Mouse (Mus musculus): Measurements from ENCODE around the gene St8sia4.
"Not testable (repeated sequence)": the region's sequence is repeated elsewhere in the genome, so short reads cannot be mapped to it uniquely, and the experiment has no call there.

The St8sia4 gene

GRCm38 (mm10) chr1:95598108-95598507 lies 69.3 kb downstream of the St8sia4 start:
- in situ Hi-C loops (cut with MboI, MseI), result no loop called here

- in situ Hi-C loops (cut with MboI, MseI), result no loop called here
Measured at GRCm38 (mm10) chr1:95596825-95597224, 70.5 kb downstream of the St8sia4 start.

DNA sequence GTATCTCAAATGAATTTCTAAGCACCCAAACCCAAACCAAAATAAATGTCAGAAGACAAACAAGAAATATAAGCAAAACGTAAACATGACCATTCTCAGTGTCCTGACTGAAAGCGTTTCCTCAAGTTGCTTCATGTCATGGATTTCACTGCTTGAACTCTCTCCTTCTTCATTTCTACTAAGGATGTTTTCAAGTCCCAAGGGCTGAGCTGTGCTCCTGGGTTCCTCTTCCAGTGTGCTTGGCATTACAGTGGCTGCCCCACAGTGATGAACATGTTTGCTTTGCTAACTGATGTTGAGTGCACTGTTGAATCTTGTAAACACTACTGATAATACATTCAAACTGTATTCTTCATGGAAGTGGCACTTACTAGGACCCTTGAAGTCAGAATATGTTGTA lies 76.3 kb downstream of the St8sia4 start:
- in situ Hi-C loops (cut with MboI, MseI), result no loop called here

- in situ Hi-C loops (cut with MboI, MseI), result no loop called here
Measured at GRCm38 (mm10) chr1:95590108-95590507, 77.3 kb downstream of the St8sia4 start.

GRCm38 (mm10) chr1:95589471-95589870 lies 77.9 kb downstream of the St8sia4 start:
- in situ Hi-C loops (cut with MboI, MseI), result no loop called here

- in situ Hi-C loops (cut with MboI, MseI), result loop anchor here in 1 of 2 experiments (5.0 kb wide), 1 partner anchor 64 kb away; no protein-coding TSS in a partner anchor
Measured at GRCm38 (mm10) chr1:95583310-95583709, 84.1 kb downstream of the St8sia4 start.

DNA sequence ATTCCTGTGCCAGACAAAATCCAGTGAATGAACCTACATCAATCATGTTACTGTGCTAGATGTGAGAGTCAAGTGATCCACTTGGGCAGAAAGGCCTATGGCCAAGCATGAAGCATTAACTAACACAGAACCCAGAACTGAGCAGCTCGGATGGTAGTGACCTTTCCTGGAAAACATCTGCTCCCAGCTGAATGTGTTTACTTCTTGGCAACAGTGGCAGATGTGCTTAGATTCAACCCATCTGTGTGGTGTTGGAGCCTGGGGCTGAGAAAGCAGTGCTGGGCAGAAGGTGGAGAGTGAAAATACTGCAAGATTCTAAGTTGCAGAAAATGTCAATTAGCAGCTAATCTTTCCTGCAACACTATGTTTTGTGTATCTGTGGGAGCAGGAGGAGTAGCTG lies 85.1 kb downstream of the St8sia4 start:
- in situ Hi-C loops (cut with MboI, MseI), result loop anchor here in 1 of 2 experiments (5.0 kb wide), 1 partner anchor 65 kb away; no protein-coding TSS in a partner anchor

- in situ Hi-C loops (cut with MboI, MseI), result no loop called here
Measured at GRCm38 (mm10) chr1:95572619-95573540, 94.5 kb downstream of the St8sia4 start.

DNA sequence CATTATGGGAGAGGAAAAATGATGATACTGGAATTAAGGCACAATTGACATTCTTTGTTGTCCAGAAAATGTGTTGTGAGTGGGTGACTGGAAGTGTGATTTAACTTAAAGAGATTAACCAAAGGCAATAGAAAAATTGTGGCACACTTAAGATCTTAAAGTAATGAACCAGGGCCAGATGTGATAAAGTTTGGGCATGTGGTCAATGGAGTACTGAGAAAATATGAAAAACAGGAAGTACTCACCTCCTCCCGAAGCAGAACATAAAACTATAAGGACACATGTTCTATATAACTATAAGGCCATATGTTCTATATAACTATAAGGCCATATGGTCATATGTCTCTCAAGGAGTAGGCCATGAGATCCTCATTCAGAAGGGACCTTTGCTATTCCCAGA lies 96.3 kb downstream of the St8sia4 start:
- in situ Hi-C loops (cut with MboI, MseI), result no loop called here

DNA sequence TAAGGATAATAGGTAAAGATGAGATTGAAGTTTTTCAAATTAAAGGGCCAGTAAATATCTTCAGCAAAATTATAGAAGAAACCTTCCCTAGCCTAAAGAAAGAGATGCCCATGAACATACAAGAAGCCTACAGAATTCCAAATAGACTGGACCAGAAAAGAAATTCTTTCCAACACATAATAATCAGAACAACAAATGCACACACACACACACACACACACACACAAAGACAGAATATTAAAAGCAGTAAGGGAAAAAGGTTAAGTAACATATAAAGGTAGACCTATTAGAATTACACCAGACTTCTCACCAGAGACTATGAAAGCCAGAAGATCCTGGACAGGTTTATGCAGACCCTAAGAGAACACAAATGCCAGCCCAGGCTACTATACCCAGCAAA lies 112.8 kb downstream of the St8sia4 start:
- in situ Hi-C loops (cut with MboI, MseI), result not testable (repeated sequence)

DNA sequence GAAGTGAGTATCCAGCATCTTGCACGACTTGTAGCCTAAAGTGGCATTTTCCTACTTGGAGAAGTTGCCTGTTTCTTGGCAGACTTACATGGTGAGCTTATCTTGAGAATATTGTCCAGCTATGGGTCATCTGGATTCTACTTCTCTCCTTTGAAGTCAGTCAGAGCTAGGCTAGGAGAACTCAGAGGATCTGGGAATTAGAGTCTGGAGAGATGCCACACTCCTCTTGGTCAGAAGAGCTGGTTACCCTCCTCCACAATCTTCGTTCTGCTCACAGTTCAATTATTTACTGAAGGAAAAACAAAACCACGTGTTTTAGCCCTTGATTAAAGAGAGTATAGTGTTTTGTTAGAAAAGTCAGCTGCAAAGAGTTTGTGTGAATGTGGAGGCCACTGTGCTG lies 125.9 kb downstream of the St8sia4 start:
- in situ Hi-C loops (cut with MboI, MseI), result no loop called here
